Mouse (Mus musculus) B cell, adult 2 months (primary cell): ENCODE measurements around the gene Agap2.

Source experiments
- DNase-seq, 2 experiments: peaks; one replicate each; pipeline ENCODE4 v3.0.0; 2022

The Agap2 gene

GRCm38 (mm10) chr10:127107563-127108261 is 32.6 kb downstream of the Agap2 start:
- DNase-seq = peak; percentile 15 to 25

- no peak for DNase-seq
These were observed 33.1 kb downstream of the Agap2 start for GRCm38 (mm10) chr10:127108262-127108583.

GRCm38 (mm10) chr10:127111001-127111887 is 36.2 kb downstream of the Agap2 start:
- no peak for DNase-seq

GRCm38 (mm10) chr10:127114408-127114807 is 39.3 kb downstream of the Agap2 start:
- no peak for DNase-seq

GRCm38 (mm10) chr10:127115068-127115467 is 40.0 kb downstream of the Agap2 start:
- peak in 1 of 2 experiments; percentile 26 for DNase-seq

GRCm38 (mm10) chr10:127118470-127118869 is 43.4 kb downstream of the Agap2 start:
- DNase-seq = no peak

- no peak for DNase-seq
These were observed 44.1 kb downstream of the Agap2 start for GRCm38 (mm10) chr10:127119229-127119628.

- DNase-seq = peak in 1 of 2 experiments; percentile 17
These were observed 45.4 kb downstream of the Agap2 start for GRCm38 (mm10) chr10:127120301-127121065.

GRCm38 (mm10) chr10:127121066-127121477 is 46.0 kb downstream of the Agap2 start, which contains the start of gene Os9:
TSS of gene Os9 (minus strand) at chr10:127121131.
- peak; percentile 95 to 96 for DNase-seq

- no peak for DNase-seq
These were observed 46.9 kb downstream of the Agap2 start for GRCm38 (mm10) chr10:127122018-127122417.

GRCm38 (mm10) chr10:127122784-127123435 is 47.8 kb downstream of the Agap2 start:
- DNase-seq = no peak

GRCm38 (mm10) chr10:127123436-127123805 is 48.3 kb downstream of the Agap2 start:
- DNase-seq = peak; percentile 78 to 83

GRCm38 (mm10) chr10:127125210-127126001 is 50.3 kb downstream of the Agap2 start:
- DNase-seq = peak; percentile 62 to 71

- DNase-seq = no peak
These were observed 51.5 kb downstream of the Agap2 start for GRCm38 (mm10) chr10:127126579-127126978.

- no peak for DNase-seq
These were observed 52.7 kb downstream of the Agap2 start for GRCm38 (mm10) chr10:127127711-127128279.

- no peak for DNase-seq
These were observed 54.3 kb downstream of the Agap2 start for GRCm38 (mm10) chr10:127129431-127129830.

GRCm38 (mm10) chr10:127132469-127132868 is 57.4 kb downstream of the Agap2 start:
- no peak for DNase-seq

GRCm38 (mm10) chr10:127134394-127135035 is 59.4 kb downstream of the Agap2 start:
- DNase-seq = peak; percentile 31 to 37

- peak; percentile 42 to 49 for DNase-seq
These were observed 60.2 kb downstream of the Agap2 start for GRCm38 (mm10) chr10:127135118-127135836.

GRCm38 (mm10) chr10:127136510-127136909 is 61.4 kb downstream of the Agap2 start:
- DNase-seq = peak; percentile 64 to 67
